Mouse (Mus musculus): ENCODE data around the gene Tcirg1. TPM values are rescaled to one million over a fixed set of nuclear protein-coding genes. Genes with fewer than 3 reads are reported as not detected.

Tcirg1 gene
- polyA plus RNA-seq, 2 experiments, result 36.8 to 145 TPM

- no peak overlapping the region for H3K4me3 ChIP-seq (replicated peaks; ENCODE audit: low read length)
- no peaks in the 10 kb centered on the region for H3K9me3 ChIP-seq (ENCODE audit: control insufficient read depth, low read length)
- no peak for TF ChIP-seq POLR2A (IDR thresholded peaks at IDR 0.05; ENCODE audit: borderline replicate concordance, extremely low read depth, insufficient read depth, insufficient read length)
- no peaks in the 10 kb centered on the region for H3K4me1 ChIP-seq (ENCODE audit: control insufficient read depth, insufficient read depth, low read length)
- DNase-seq (ENCODE audit: low spot score), result no peak
- H3K9ac ChIP-seq (ENCODE audit: low read depth, low read length, severe bottlenecking), result no peak overlapping the region
- ATAC-seq (ENCODE audit: low FRiP score, low read depth), result no peak
- no peak overlapping the region for H3K27ac ChIP-seq (replicated peaks; ENCODE audit: low read depth, low read length)
- H3K36me3 ChIP-seq (ENCODE audit: control insufficient read depth, insufficient read depth, low read length), result peaks cover 95% of the 10 kb centered on the region
- WGBS, result 88% methylated on average over 4 of the region's 4 CpGs
- H3K4me2 ChIP-seq (replicated peaks; ENCODE audit: low read depth, low read length, severe bottlenecking), result no peak overlapping the region
- no peaks in the 10 kb centered on the region for H3K27me3 ChIP-seq (ENCODE audit: control insufficient read depth, insufficient read depth, low read length)
Observed at GRCm38 (mm10) chr19:3893545-3894116, 13.3 kb downstream of the Tcirg1 start.

GRCm38 (mm10) chr19:3890181-3890580, 16.8 kb downstream of the Tcirg1 start:
- no peak overlapping the region for H3K4me2 ChIP-seq (replicated peaks; ENCODE audit: low read depth, low read length, severe bottlenecking)
- H3K9ac ChIP-seq (ENCODE audit: low read depth, low read length, severe bottlenecking), result no peak overlapping the region
- no peak for DNase-seq (ENCODE audit: low spot score)
- H3K4me3 ChIP-seq (replicated peaks; ENCODE audit: low read length), result no peak overlapping the region
- ATAC-seq (ENCODE audit: low FRiP score, low read depth), result no peak
- no peak for TF ChIP-seq POLR2A (IDR thresholded peaks at IDR 0.05; ENCODE audit: borderline replicate concordance, extremely low read depth, insufficient read depth, insufficient read length)
- no peak overlapping the region for H3K27ac ChIP-seq (replicated peaks; ENCODE audit: low read depth, low read length)
- H3K4me1 ChIP-seq (ENCODE audit: control insufficient read depth, insufficient read depth, low read length), result no peaks in the 10 kb centered on the region
- no peaks in the 10 kb centered on the region for H3K27me3 ChIP-seq (ENCODE audit: control insufficient read depth, insufficient read depth, low read length)
- peaks cover 92% of the 10 kb centered on the region for H3K36me3 ChIP-seq (ENCODE audit: control insufficient read depth, insufficient read depth, low read length)
- 79% methylated on average over 8 of the region's 8 CpGs for WGBS
- no peaks in the 10 kb centered on the region for H3K9me3 ChIP-seq (ENCODE audit: control insufficient read depth, low read length)

GRCm38 (mm10) chr19:3889096-3889495, 17.8 kb downstream of the Tcirg1 start:
- Histone ChIP-seq H3K4me1 (ENCODE audit: control insufficient read depth, insufficient read depth, low read length) (no peaks in the 10 kb centered on the region), H3K9me3 (ENCODE audit: control insufficient read depth, low read length) (no peaks in the 10 kb centered on the region)

GRCm38 (mm10) chr19:3884325-3884990, 22.5 kb downstream of the Tcirg1 start:
- H3K27ac ChIP-seq (replicated peaks; ENCODE audit: low read depth, low read length), result no peak overlapping the region
- no peak overlapping the region for H3K9ac ChIP-seq (ENCODE audit: low read depth, low read length, severe bottlenecking)
- no peaks in the 10 kb centered on the region for H3K27me3 ChIP-seq (ENCODE audit: control insufficient read depth, insufficient read depth, low read length)
- no peaks in the 10 kb centered on the region for H3K9me3 ChIP-seq (ENCODE audit: control insufficient read depth, low read length)
- peaks cover 39% of the 10 kb centered on the region for H3K36me3 ChIP-seq (ENCODE audit: control insufficient read depth, insufficient read depth, low read length)
- H3K4me2 ChIP-seq (replicated peaks; ENCODE audit: low read depth, low read length, severe bottlenecking), result no peak overlapping the region
- H3K4me3 ChIP-seq (replicated peaks; ENCODE audit: low read length), result no peak overlapping the region
- DNase-seq (ENCODE audit: low spot score), result no peak
- no peak for TF ChIP-seq POLR2A (IDR thresholded peaks at IDR 0.05; ENCODE audit: borderline replicate concordance, extremely low read depth, insufficient read depth, insufficient read length)
- peaks cover 5% of the 10 kb centered on the region; the same call in 1 of the 2 replicates for H3K4me1 ChIP-seq (ENCODE audit: control insufficient read depth, insufficient read depth, low read length)
- ATAC-seq (ENCODE audit: low FRiP score, low read depth), result no peak
- WGBS, result 70% methylated on average over 6 of the region's 6 CpGs

More at GRCm38 (mm10) chr19:3889096-3889495, 17.8 kb downstream of the Tcirg1 start:
- DNase-seq (ENCODE audit: low spot score), result no peak
- no peaks in the 10 kb centered on the region for H3K27me3 ChIP-seq (ENCODE audit: control insufficient read depth, insufficient read depth, low read length)
- ATAC-seq (ENCODE audit: low FRiP score, low read depth), result no peak
- H3K9ac ChIP-seq (ENCODE audit: low read depth, low read length, severe bottlenecking), result no peak overlapping the region
- peaks cover 84% of the 10 kb centered on the region for H3K36me3 ChIP-seq (ENCODE audit: control insufficient read depth, insufficient read depth, low read length)
- 86% methylated on average over 5 of the region's 5 CpGs for WGBS
- H3K4me3 ChIP-seq (replicated peaks; ENCODE audit: low read length), result no peak overlapping the region
- H3K4me2 ChIP-seq (replicated peaks; ENCODE audit: low read depth, low read length, severe bottlenecking), result no peak overlapping the region
- TF ChIP-seq POLR2A (IDR thresholded peaks at IDR 0.05; ENCODE audit: borderline replicate concordance, extremely low read depth, insufficient read depth, insufficient read length), result no peak
- H3K27ac ChIP-seq (replicated peaks; ENCODE audit: low read depth, low read length), result no peak overlapping the region

- no peak for DNase-seq (ENCODE audit: low spot score)
- Histone ChIP-seq H3K4me2 (replicated peaks; ENCODE audit: low read depth, low read length, severe bottlenecking) (no peak overlapping the region), H3K36me3 (ENCODE audit: control insufficient read depth, insufficient read depth, low read length) (peaks cover 23% of the 10 kb centered on the region; the same call in 1 of the 2 replicates), H3K27ac (replicated peaks; ENCODE audit: low read depth, low read length) (no peak overlapping the region), H3K9me3 (ENCODE audit: control insufficient read depth, low read length) (no peaks in the 10 kb centered on the region), H3K9ac (ENCODE audit: low read depth, low read length, severe bottlenecking) (no peak overlapping the region), H3K4me3 (replicated peaks; ENCODE audit: low read length) (no peak overlapping the region), H3K27me3 (ENCODE audit: control insufficient read depth, insufficient read depth, low read length) (no peaks in the 10 kb centered on the region), H3K4me1 (ENCODE audit: control insufficient read depth, insufficient read depth, low read length) (peaks cover 5% of the 10 kb centered on the region; the same call in 1 of the 2 replicates)
- 87% methylated on average over 4 of the region's 4 CpGs for WGBS
- no peak for ATAC-seq (ENCODE audit: low FRiP score, low read depth)
- no peak for TF ChIP-seq POLR2A (IDR thresholded peaks at IDR 0.05; ENCODE audit: borderline replicate concordance, extremely low read depth, insufficient read depth, insufficient read length)
Observed at GRCm38 (mm10) chr19:3882214-3882613, 24.7 kb downstream of the Tcirg1 start.
